Mouse (Mus musculus) stomach, embryonic 16.5 days (tissue): ENCODE measurements around the gene Klhdc8a. TPM values are rescaled to one million over a fixed set of nuclear protein-coding genes. Genes with fewer than 3 reads are reported as not detected.

ENCODE experiments used
- ATAC-seq: fragments of 200-750 bp; cut with Nextera tagmentation; 2 replicates; pipeline ENCODE4 v1.8.0; 2017; ENCODE audit warnings: moderate number of reproducible peaks, moderate TSS enrichment; ENCODE audit not compliant: insufficient read depth, low FRiP score
- H3K27ac ChIP-seq: fragments of 300-500 bp; sonication (generic); 2 replicates; pipeline ENCODE4 v1.5.1; 2014; ENCODE audit warnings: low read length
- H3K27me3 ChIP-seq: fragments of 300-500 bp; sonication (generic); 2 replicates; pipeline ENCODE4 v1.6.1; 2014; ENCODE audit warnings: low read length, control low read depth, mixed read lengths; ENCODE audit not compliant: control insufficient read depth, insufficient read depth
- H3K36me3 ChIP-seq: fragments of 300-500 bp; sonication (generic); 2 replicates; pipeline ENCODE4 v1.6.1; 2014; ENCODE audit warnings: low read length; ENCODE audit not compliant: control insufficient read depth, insufficient read depth
- H3K4me1 ChIP-seq: fragments of 300-500 bp; sonication (generic); 2 replicates; pipeline ENCODE4 v1.6.1; 2014; ENCODE audit warnings: low read length, control low read depth, mixed read lengths; ENCODE audit not compliant: control insufficient read depth, insufficient read depth
- H3K4me2 ChIP-seq: fragments of 300-500 bp; sonication (generic); 2 replicates; pipeline ENCODE4 v1.6.1; 2014; ENCODE audit warnings: low read depth, low read length, mixed read lengths
- H3K4me3 ChIP-seq: fragments of 300-500 bp; sonication (generic); replicated peaks from 2 replicates; pipeline ENCODE4 v1.5.1; 2014; ENCODE audit warnings: mild to moderate bottlenecking, low read length
- H3K9ac ChIP-seq: fragments of 300-500 bp; sonication (generic); 2 replicates; pipeline ENCODE4 v1.6.1; 2014; ENCODE audit warnings: low read length
- H3K9me3 ChIP-seq: fragments of 300-500 bp; sonication (generic); replicated peaks from 2 replicates; pipeline ENCODE4 v1.6.1; 2016; ENCODE audit warnings: low read length, control low read depth; ENCODE audit not compliant: control insufficient read depth
- WGBS: fragments of 180-500 bp; shearing (Covaris S2); extraction: QIAGEN DNeasy Blood & Tissue Kit; methylation state at CpG from one replicate; pipeline ENCODE4 v1.1.7; 2014; 5-methylcytosine and 5-hydroxymethylcytosine counted together
- polyA plus RNA-seq: library from polyadenylated mRNA; unstranded; fragments of >200 nt; fragmentation: Nextera tagmentation; extraction: Ambion mirVana; gene quantifications from 2 replicates; pipeline ENCODE4 v1.2.1, GENCODE M21; 2015

The Klhdc8a gene
- polyA plus RNA-seq, 1 experiment from 2014 or later: 0.18 TPM

- Histone ChIP-seq H3K9me3 (no peaks in the 10 kb centered on the region), H3K36me3 (no peaks in the 10 kb centered on the region), H3K4me2 (no peak overlapping the region), H3K9ac (no peak overlapping the region), H3K27ac (peak overlapping the region; percentile 7; the same call in 1 of the 2 replicates), H3K4me3 (no peak overlapping the region), H3K27me3 (no peaks in the 10 kb centered on the region), H3K4me1 (no peaks in the 10 kb centered on the region)
- peak; percentile 45; the same call in 1 of the 2 replicates for ATAC-seq
- WGBS: 49% methylated on average over 5 of the region's 5 CpGs
Observed at GRCm38 (mm10) chr1:132353389-132353788, 55.0 kb downstream of the Klhdc8a start.

- no peak overlapping the region for H3K4me2 ChIP-seq
- no peaks in the 10 kb centered on the region for H3K27me3 ChIP-seq
- H3K36me3 ChIP-seq: no peaks in the 10 kb centered on the region
- 0 out of 2 replicates have a peak overlapping the region, but pooled peaks have one; percentile 7 for H3K27ac ChIP-seq
- 59% methylated on average over 9 of the region's 9 CpGs for WGBS
- H3K9me3 ChIP-seq: no peaks in the 10 kb centered on the region
- no peak for ATAC-seq
- no peaks in the 10 kb centered on the region for H3K4me1 ChIP-seq
- H3K4me3 ChIP-seq: no peak overlapping the region
- H3K9ac ChIP-seq: no peak overlapping the region
Observed at GRCm38 (mm10) chr1:132354234-132354633, 55.8 kb downstream of the Klhdc8a start.

- 62% methylated on average over 6 of the region's 6 CpGs for WGBS
- H3K27me3 ChIP-seq: no peaks in the 10 kb centered on the region
- H3K4me1 ChIP-seq: no peaks in the 10 kb centered on the region
- H3K9ac ChIP-seq: no peak overlapping the region
- no peaks in the 10 kb centered on the region for H3K9me3 ChIP-seq
- H3K36me3 ChIP-seq: peaks cover 7% of the 10 kb centered on the region
- no peak overlapping the region for H3K27ac ChIP-seq
- no peak overlapping the region for H3K4me2 ChIP-seq
- ATAC-seq: no peak
- no peak overlapping the region for H3K4me3 ChIP-seq
Observed at GRCm38 (mm10) chr1:132355162-132355601, 56.8 kb downstream of the Klhdc8a start.

DNA sequence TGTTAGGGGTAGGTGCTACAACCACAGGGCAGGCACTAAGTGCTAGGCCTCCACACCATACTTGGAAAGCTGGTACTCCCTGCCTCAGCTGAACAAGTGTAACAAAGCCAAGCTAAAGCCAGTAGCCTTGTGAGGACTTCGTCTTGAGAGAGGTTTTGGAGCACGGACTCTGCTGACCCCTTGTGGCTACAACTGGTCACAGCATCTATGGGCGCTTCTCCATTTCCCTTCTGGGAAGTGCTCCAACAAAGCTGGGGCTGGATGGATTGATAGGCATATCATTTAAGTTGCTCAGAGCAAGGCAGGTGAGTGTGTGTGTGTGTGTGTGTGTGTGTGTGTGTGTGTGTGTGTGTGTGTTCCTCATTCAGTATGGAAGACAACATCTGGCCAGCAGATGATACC lies 57.4 kb downstream of the Klhdc8a start:
- Histone ChIP-seq H3K27ac (no peak overlapping the region), H3K4me3 (no peak overlapping the region), H3K4me1 (no peaks in the 10 kb centered on the region), H3K36me3 (peaks cover 14% of the 10 kb centered on the region), H3K4me2 (no peak overlapping the region), H3K9ac (no peak overlapping the region), H3K27me3 (no peaks in the 10 kb centered on the region), H3K9me3 (no peaks in the 10 kb centered on the region)
- ATAC-seq: peak; percentile 34; the same call in 1 of the 2 replicates
- WGBS: 1% methylated on average over 3 of the region's 3 CpGs

DNA sequence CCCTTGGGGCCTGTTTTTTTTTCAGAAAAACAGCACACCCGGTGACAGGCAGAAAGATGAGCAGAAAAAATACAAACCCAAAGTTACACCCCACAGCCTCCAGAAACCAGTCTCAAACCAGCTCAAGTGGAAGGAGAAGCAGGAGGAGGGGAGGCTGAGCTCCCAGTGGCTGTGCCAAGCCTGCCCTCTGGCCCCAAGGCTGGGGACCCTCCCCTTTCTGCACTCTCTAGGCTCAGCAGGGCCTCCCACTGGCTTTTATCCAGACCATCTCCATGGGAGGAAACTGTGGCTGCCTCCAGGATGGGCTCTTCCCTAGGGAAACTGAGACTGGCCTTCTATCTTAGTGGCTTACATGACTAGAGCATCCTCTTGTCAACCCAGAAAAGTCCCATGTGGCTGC lies 58.4 kb downstream of the Klhdc8a start:
- Histone ChIP-seq H3K4me1 (no peaks in the 10 kb centered on the region), H3K36me3 (peaks cover 15% of the 10 kb centered on the region), H3K9me3 (no peaks in the 10 kb centered on the region), H3K9ac (no peak overlapping the region), H3K4me3 (no peak overlapping the region), H3K27me3 (no peaks in the 10 kb centered on the region), H3K4me2 (no peak overlapping the region), H3K27ac (0 out of 2 replicates have a peak overlapping the region, but pooled peaks have one; percentile 15)
- no peak for ATAC-seq
- 70% methylated on average over 1 of the region's 1 CpGs for WGBS

Other genes starting within 250 kb of the Klhdc8a start
- gene Mfsd4a, start 230.6 kb upstream of the Klhdc8a start, polyA plus RNA-seq: 16.0 and 18.2 TPM in 2 replicates
- gene Cdk18, start 158.9 kb upstream of the Klhdc8a start, polyA plus RNA-seq: 6.9 and 7.4 TPM in 2 replicates
- 0.49 and 0.61 TPM in 2 replicates for gene Lemd1, start 107.2 kb upstream of the Klhdc8a start, polyA plus RNA-seq
- gene AC124108.1, start 107.2 kb upstream of the Klhdc8a start, polyA plus RNA-seq: 0.14 and 0.35 TPM in 2 replicates
- not detected in 2 replicates for gene Gm10188, start 68.9 kb upstream of the Klhdc8a start, polyA plus RNA-seq
- gene Nuak2, start 17.5 kb downstream of the Klhdc8a start, polyA plus RNA-seq: 6.8 and 6.9 TPM in 2 replicates
- gene Tmcc2, start 92.7 kb downstream of the Klhdc8a start, polyA plus RNA-seq: 25.5 and 28.3 TPM in 2 replicates
- gene Dstyk, start 118.9 kb downstream of the Klhdc8a start, polyA plus RNA-seq: 11.6 and 12.3 TPM in 2 replicates
- 38.4 and 39.6 TPM in 2 replicates for gene Rbbp5, start 178.7 kb downstream of the Klhdc8a start, polyA plus RNA-seq
- gene Tmem81, start 207.6 kb downstream of the Klhdc8a start, polyA plus RNA-seq: 1.9 and 2.2 TPM in 2 replicates
- gene Cntn2, start 244.6 kb downstream of the Klhdc8a start, polyA plus RNA-seq: 0.06 and 0.18 TPM in 2 replicates